Mouse (Mus musculus): Measurements from ENCODE around the gene Zrsr1. TPM values are rescaled to one million over a fixed set of nuclear protein-coding genes. Genes with fewer than 3 reads are reported as not detected.

The Zrsr1 gene
- polyA plus RNA-seq, 1 experiment, result 1.2 TPM

GRCm38 (mm10) chr11:22994271-22994670 lies 22.5 kb downstream of the Zrsr1 start:
- Histone ChIP-seq H3K9me3 (ENCODE audit: control insufficient read depth, low read length) (no peaks in the 10 kb centered on the region), H3K4me3 (replicated peaks) (no peak overlapping the region), H3K36me3 (ENCODE audit: control insufficient read depth) (peaks cover 72% of the 10 kb centered on the region), H3K4me1 (ENCODE audit: control insufficient read depth) (peaks cover 57% of the 10 kb centered on the region), H3K27me3 (ENCODE audit: control insufficient read depth) (no peaks in the 10 kb centered on the region)
- TF ChIP-seq GATA1 (IDR thresholded peaks at IDR 0.05; ENCODE audit: low read length) (no peak), TAL1 (IDR thresholded peaks at IDR 0.05; ENCODE audit: low read length) (no peak)

GRCm38 (mm10) chr11:22995461-22995860 lies 23.7 kb downstream of the Zrsr1 start:
- H3K4me1 ChIP-seq (ENCODE audit: control insufficient read depth), result peaks cover 53% of the 10 kb centered on the region
- TF ChIP-seq TAL1 (IDR thresholded peaks at IDR 0.05; ENCODE audit: low read length), result no peak
- no peak for TF ChIP-seq GATA1 (IDR thresholded peaks at IDR 0.05; ENCODE audit: low read length)
- peaks cover 84% of the 10 kb centered on the region for H3K36me3 ChIP-seq (ENCODE audit: control insufficient read depth)
- H3K4me3 ChIP-seq (replicated peaks), result no peak overlapping the region
- no peaks in the 10 kb centered on the region for H3K9me3 ChIP-seq (ENCODE audit: control insufficient read depth, low read length)
- no peaks in the 10 kb centered on the region for H3K27me3 ChIP-seq (ENCODE audit: control insufficient read depth)

DNA sequence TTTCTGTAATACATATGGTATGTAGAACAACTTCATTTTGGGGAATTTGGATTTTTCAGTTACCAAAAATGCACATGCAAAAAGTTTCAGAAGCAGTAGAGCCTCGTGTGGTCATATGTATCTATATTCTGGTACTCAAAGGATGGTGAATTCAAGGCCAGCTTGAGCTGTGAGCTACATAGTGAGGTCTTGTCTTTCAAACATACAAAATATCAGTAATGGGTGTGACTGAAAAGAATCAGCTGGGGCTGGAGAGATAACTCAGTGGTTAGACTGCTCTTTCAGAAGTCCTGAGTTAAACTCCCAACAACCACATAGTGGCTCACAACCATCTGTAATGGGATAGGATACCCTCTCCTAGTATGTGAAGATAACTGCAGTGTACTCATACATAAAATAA lies 26.5 kb downstream of the Zrsr1 start:
- no peaks in the 10 kb centered on the region for H3K27me3 ChIP-seq (ENCODE audit: control insufficient read depth)

DNA sequence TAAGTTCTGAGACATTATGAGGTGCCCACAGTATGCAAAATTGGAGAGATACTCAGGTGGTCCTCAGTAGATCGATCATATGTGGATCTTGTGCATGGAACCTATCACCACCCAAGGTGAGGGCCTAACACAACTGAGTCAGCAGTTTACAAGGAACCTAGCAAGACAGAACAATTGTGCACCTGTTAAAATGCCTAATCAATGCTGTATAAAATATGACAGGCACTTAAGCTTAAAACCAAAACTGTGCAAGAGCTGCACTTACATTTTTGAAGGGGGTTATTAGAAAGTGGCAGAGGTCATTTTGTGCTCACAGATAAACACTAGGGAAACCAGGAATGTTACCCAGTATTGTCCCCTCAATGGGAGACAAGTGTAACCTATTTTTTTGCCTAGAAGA lies 33.5 kb downstream of the Zrsr1 start:
- Histone ChIP-seq H3K27me3 (ENCODE audit: control insufficient read depth) (no peaks in the 10 kb centered on the region), H3K4me1 (ENCODE audit: control insufficient read depth) (peaks cover 25% of the 10 kb centered on the region), H3K9me3 (ENCODE audit: control insufficient read depth, low read length) (no peaks in the 10 kb centered on the region), H3K36me3 (ENCODE audit: control insufficient read depth) (peaks cover 63% of the 10 kb centered on the region), H3K4me3 (replicated peaks) (no peak overlapping the region)
- no peak for TF ChIP-seq GATA1 (IDR thresholded peaks at IDR 0.05; ENCODE audit: low read length)
- TF ChIP-seq TAL1 (IDR thresholded peaks at IDR 0.05; ENCODE audit: low read length), result no peak

More for the DNA sequence above, 26.5 kb downstream of the Zrsr1 start:
- TF ChIP-seq TAL1 (IDR thresholded peaks at IDR 0.05; ENCODE audit: low read length) (peak; percentile 43; the same call in 2 of the 3 replicates), GATA1 (IDR thresholded peaks at IDR 0.05; ENCODE audit: low read length) (peak; percentile 69)
- no peaks in the 10 kb centered on the region for H3K9me3 ChIP-seq (ENCODE audit: control insufficient read depth, low read length)
- H3K36me3 ChIP-seq (ENCODE audit: control insufficient read depth), result peaks cover 99% of the 10 kb centered on the region
- peaks cover 38% of the 10 kb centered on the region for H3K4me1 ChIP-seq (ENCODE audit: control insufficient read depth)
- H3K4me3 ChIP-seq (replicated peaks), result peak overlapping the region; percentile 5

DNA sequence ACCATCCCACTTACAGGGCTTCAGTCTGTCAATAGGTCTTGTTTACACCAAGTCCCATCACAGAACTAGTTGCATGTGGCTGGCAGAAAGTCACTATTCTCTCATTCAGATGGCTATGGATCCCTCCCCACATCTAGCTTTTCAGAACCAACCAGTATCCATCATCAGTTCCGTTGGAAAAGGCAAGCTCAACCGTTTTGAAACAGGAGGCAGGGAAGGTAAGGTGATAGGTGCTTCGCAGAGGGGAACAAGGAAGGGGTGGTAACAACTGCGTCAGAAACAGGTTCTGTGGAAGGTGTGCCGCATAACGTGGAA lies 35.3 kb downstream of the Zrsr1 start:
- Histone ChIP-seq H3K4me1 (ENCODE audit: control insufficient read depth) (peaks cover 23% of the 10 kb centered on the region), H3K27me3 (ENCODE audit: control insufficient read depth) (no peaks in the 10 kb centered on the region), H3K36me3 (ENCODE audit: control insufficient read depth) (peaks cover 45% of the 10 kb centered on the region), H3K9me3 (ENCODE audit: control insufficient read depth, low read length) (no peaks in the 10 kb centered on the region), H3K4me3 (replicated peaks) (peak overlapping the region; percentile 81)
- TF ChIP-seq TAL1 (IDR thresholded peaks at IDR 0.05; ENCODE audit: low read length) (no peak), GATA1 (IDR thresholded peaks at IDR 0.05; ENCODE audit: low read length) (no peak)

DNA sequence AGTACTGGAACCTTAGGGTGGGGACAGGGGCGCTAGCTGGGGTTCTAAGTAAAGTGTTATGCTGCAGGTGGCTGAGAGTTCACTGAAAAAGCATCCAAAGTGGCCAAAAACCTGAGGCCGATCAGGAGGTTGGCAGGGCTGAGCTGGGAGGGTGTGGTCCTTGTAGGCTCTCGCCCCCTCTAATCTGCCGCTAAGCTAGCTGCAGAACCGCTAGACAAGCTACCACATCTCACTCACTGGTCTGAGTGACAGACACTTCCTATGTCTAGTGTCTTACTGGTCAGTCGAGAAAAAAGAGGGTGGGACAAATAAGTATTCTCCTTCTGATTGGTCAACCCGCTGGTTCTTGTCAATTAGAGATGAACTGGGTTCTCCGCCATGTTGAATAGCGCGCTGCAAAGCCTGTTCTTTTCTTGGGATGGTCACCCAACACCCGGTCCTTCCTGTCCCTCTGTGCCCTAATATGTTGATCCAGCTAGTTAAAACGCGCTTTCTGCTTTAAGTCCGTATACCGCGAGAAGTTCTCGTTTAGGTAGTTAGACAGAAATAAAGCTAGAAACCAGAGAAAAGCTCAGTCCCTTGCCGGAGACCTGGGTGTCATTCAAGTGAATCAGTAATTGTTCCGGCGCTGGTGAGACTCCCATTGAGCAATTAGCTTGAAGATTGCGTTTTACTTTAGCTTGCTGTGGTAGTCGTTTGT lies 35.8 kb downstream of the Zrsr1 start, which contains the start of gene Fam161a:
Gene Fam161a, plus strand, starts transcription at position 51 of the 700 bp plus-strand sequence.
- Histone ChIP-seq H3K9me3 (ENCODE audit: control insufficient read depth, low read length) (no peaks in the 10 kb centered on the region), H3K27me3 (ENCODE audit: control insufficient read depth) (no peaks in the 10 kb centered on the region), H3K4me3 (replicated peaks) (peak within 1 kb of the TSS; percentile 81), H3K36me3 (ENCODE audit: control insufficient read depth) (peaks cover 39% of the 10 kb centered on the region), H3K4me1 (ENCODE audit: control insufficient read depth) (peaks cover 23% of the 10 kb centered on the region)
- TF ChIP-seq TAL1 (IDR thresholded peaks at IDR 0.05; ENCODE audit: low read length) (no peak), GATA1 (IDR thresholded peaks at IDR 0.05; ENCODE audit: low read length) (no peak)

DNA sequence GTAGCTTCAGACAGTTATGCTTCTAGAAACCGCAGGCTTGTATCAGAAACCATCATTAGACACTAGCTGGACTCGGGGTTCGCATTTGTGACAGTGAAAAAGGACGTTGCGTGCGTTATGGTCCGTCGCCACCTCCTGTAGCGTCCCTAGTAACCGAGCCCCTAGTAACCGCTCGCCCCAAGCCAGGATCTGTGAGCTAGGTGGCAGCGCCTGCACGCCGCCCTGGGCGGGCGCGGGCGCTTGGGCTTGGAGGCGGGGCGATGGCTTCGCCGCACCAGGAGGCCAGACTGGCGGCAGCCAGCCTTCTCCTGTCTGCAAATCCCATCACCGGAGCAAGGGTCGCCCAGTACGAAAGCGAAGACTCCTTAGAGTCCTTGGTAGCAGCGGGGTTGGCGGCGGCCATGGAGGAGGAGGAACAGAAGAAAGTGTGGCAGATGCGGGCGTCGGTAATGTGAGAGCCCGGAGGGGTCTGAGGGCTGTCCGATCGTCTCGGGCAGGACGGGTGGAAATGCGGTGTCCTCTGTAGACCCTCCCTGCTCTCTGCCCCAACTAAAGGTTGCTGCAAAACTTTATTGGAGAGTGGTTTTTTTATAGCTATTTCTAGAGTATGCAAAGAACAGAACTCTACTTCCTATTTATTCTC lies 36.5 kb downstream of the Zrsr1 start:
- Histone ChIP-seq H3K36me3 (ENCODE audit: control insufficient read depth) (peaks cover 33% of the 10 kb centered on the region), H3K4me1 (ENCODE audit: control insufficient read depth) (peaks cover 23% of the 10 kb centered on the region), H3K27me3 (ENCODE audit: control insufficient read depth) (no peaks in the 10 kb centered on the region), H3K4me3 (replicated peaks) (peak overlapping the region; percentile 81), H3K9me3 (ENCODE audit: control insufficient read depth, low read length) (no peaks in the 10 kb centered on the region)
- TF ChIP-seq TAL1 (IDR thresholded peaks at IDR 0.05; ENCODE audit: low read length), result no peak
- TF ChIP-seq GATA1 (IDR thresholded peaks at IDR 0.05; ENCODE audit: low read length), result no peak

- H3K36me3 ChIP-seq (ENCODE audit: control insufficient read depth), result peaks cover 28% of the 10 kb centered on the region
- peak overlapping the region; percentile 81 for H3K4me3 ChIP-seq (replicated peaks)
- H3K4me1 ChIP-seq (ENCODE audit: control insufficient read depth), result peaks cover 23% of the 10 kb centered on the region
- TF ChIP-seq GATA1 (IDR thresholded peaks at IDR 0.05; ENCODE audit: low read length) (no peak), TAL1 (IDR thresholded peaks at IDR 0.05; ENCODE audit: low read length) (no peak)
- no peaks in the 10 kb centered on the region for H3K9me3 ChIP-seq (ENCODE audit: control insufficient read depth, low read length)
- H3K27me3 ChIP-seq (ENCODE audit: control insufficient read depth), result no peaks in the 10 kb centered on the region
Measured at GRCm38 (mm10) chr11:23008824-23009200, 37.0 kb downstream of the Zrsr1 start.

DNA sequence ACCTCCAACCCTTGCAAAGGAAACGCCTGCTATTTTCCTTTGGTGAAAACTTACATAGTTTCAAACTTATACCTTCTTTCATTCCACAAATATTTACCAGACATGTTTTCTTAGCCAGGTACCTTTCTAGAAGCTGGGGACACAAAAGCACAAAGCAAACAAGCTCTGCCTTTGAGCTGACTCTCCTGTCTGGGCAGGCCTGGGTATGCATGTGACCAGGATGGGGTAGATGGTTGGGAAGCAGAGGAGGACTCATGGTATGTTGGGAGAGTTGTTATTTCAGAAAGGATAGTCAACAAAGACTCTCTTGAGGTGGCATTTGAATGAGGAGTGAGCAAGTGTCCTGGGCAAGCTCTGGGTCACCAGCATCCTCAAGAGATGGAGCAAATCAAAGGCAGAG lies 41.3 kb downstream of the Zrsr1 start:
- Histone ChIP-seq H3K4me1 (ENCODE audit: control insufficient read depth) (peaks cover 8% of the 10 kb centered on the region), H3K36me3 (ENCODE audit: control insufficient read depth) (no peaks in the 10 kb centered on the region), H3K9me3 (ENCODE audit: control insufficient read depth, low read length) (no peaks in the 10 kb centered on the region), H3K4me3 (replicated peaks) (no peak overlapping the region), H3K27me3 (ENCODE audit: control insufficient read depth) (no peaks in the 10 kb centered on the region)
- no peak for TF ChIP-seq TAL1 (IDR thresholded peaks at IDR 0.05; ENCODE audit: low read length)
- TF ChIP-seq GATA1 (IDR thresholded peaks at IDR 0.05; ENCODE audit: low read length), result no peak
